Mouse (Mus musculus): ENCODE results near the gene 9130019O22Rik.

DNA sequence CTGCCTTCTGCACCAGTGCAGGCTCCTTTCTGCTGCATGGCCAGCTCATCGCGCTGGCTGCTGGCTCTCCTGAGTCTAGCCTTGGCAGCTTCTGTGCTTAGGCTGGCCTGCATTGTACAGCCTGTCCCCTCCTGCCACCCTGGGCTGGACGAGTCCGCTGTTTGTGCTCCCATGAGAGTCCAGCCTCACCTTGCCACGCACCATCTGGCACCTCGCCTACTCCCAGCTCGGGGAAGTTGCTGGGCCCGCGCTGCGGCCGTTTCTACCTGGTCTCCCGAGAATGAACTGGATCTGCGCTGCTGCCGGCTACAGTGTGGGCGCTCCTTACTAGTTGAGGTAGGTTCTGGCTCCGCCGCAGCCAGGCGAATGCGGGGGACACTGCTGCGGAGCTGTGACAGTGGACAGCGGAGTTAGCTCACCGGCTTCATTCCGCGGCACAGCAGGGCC lies 23.5 kb downstream of the 9130019O22Rik start:
- TF ChIP-seq CTCF (IDR thresholded peaks at IDR 0.05; ENCODE audit: control insufficient read depth, insufficient read depth, low read length) (no peak), POLR2A (IDR thresholded peaks at IDR 0.05; ENCODE audit: borderline replicate concordance, control insufficient read depth, low read depth, low read length) (no peak)
